Mouse (Mus musculus) thymus, postnatal 36 days (tissue): ENCODE results near the gene 2610008E11Rik.
"Not testable (repeated sequence)": the region's sequence is repeated elsewhere in the genome, so short reads cannot be mapped to it uniquely, and the experiment has no call there.

Source experiments
- DNase-seq, 2 experiments: peaks; one replicate each; pipeline ENCODE4 v3.0.0; 2022; ENCODE audit warnings: mixed read lengths in 2 of 2

2610008E11Rik gene

DNA sequence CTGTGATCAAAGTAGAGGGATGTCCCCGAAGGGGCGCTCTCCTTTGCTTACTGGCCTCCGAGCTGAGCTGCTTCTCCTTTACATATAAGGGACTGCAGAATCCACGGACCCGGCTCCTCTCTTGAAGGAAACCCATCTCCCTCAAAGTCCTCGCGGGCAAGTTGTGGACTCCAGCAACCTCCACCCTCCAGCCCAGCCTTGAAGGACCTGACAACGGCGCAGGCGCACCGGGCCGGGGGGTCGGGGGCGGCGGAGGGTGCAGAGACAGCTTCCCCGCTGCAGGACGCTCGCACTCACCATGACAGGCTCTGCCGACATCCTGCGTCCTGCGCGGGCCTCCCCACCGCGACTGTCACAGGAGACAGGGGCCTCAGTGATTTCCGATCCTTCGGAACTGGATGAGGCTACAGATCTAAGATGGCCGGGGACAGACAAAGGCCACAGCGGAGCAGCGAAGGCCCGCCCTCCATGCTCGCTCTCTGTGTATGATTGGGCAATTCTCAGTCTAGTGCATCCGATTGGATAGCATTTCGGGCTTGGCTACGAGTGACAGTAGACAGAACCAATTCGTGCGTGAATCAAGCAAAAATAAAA lies at the start of gene 2610008E11Rik:
Gene 2610008E11Rik (minus strand): TSS at position 440 of the 594 bp plus-strand sequence.
- DNase-seq = peak; percentile 89 to 92

DNA sequence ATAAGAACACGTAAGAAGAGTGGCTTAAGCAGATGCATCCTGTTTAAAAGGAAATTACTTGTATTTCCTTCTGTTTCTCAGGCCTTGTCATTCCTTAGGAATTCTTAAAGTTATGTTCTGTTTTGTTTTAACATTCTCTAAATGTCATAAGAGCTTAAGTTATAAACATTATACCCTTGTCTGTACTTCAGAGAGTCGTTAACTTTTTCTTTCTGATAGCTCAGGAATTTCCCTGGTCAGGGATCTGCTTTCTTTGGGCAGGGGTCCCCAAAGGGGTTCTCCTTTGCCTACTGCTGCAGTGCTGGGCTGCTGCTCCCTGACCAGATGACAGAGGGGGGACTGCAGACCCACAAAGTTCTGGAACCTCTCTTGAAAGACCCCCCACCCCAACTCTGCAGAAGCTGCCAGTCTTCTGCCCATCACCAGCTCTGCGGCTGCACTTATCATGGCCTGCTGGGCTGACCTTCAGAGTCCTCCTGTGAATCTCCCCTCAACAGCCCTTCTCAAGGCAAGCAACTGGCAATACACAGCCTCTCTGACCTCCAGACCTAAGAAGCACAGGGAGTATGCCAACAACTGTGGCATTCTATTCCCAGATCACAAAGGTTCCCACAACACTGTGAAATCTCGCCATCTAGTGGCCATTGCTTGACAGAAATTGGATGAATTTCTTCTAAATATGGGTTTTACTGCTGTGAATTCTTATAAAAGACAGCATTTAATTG lies 18.9 kb upstream of the 2610008E11Rik start:
- DNase-seq = peak in 1 of 2 experiments; percentile 8

GRCm38 (mm10) chr10:79115085-79115484 lies 17.7 kb upstream of the 2610008E11Rik start:
- no peak for DNase-seq

DNA sequence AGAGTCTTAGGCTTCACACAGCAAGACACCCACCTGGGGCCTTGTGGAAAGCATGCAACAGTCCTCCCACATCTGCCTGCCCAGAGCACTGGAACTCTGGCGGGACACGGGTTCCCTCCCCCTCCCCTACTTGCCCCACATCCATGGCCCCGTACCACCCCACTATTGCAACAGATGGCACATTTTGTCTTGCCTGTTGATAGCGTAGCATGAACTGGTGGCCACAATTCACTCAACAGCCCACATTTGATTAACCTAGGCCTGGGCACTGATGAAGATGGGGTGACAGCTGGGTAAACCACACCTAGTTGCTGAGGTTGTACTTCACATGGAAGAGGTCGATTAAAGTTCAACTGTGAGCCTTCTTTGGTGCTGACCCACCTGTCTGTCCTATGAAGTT lies 13.1 kb upstream of the 2610008E11Rik start:
- no peak for DNase-seq

GRCm38 (mm10) chr10:79109156-79109555 lies 11.8 kb upstream of the 2610008E11Rik start:
- no peak for DNase-seq

GRCm38 (mm10) chr10:79107531-79107930 lies 10.1 kb upstream of the 2610008E11Rik start:
- no peak for DNase-seq

DNA sequence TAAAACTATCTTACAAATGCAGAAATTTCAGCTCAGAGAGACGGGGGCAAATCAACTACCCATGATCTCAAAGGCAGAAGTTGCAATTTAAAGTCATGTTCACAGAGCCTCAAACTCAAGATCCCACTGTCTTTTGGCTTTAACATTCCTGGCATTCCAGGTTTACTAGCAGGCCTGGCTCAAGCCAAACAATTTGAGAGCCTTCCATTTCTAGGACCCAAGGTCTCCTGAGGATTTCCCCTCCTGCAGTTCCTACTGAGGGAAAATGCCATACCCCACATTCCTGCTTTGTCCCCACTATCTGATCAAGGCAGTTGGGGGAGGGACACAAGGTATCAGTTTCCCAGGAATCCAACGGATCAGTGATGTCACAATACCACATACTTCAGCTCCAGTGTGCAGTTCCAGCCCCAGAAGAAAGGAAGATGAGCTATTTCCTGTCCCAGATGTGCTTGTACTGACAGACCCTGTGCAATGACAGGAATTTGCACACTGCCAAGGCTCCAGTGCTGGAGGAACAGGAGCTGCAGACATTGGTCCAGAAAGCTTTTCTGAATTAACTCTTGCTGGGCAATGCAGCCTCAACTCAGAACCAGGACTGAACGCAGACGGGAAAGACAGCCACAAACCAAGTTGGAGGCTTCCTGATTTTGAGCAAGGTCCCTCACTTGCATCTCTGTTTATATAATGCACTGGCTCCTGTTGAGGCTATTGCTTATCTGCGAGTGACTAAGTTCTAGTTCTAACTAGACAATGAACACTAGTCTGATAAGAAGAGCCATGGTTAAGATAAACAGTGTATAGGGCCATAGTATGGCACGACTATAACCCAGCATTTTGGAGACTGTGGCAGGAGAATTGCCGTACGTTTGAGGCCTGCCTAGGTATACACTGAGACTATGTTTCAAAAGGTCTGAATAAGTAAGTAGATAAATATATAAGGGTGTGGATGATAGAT lies 9.2 kb upstream of the 2610008E11Rik start:
- no peak for DNase-seq

DNA sequence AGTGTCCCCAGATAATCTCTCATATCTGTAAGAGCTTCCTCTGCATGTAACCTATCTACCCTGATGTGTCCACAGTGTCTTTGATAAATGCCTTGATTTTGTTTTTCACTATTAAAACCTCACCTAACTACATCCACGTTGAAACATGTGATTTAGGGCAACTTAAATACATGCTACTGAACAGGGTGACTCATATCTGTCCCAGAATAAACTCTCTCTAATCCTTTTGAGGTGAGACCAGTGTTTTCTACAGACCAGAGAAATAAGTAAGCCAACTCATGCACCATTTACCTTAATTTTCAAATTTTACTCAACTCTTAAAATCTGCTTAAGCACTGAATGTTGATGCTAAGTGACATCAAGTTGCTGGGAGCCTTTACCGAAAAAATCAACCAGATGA lies 694 bp downstream of the 2610008E11Rik start:
- DNase-seq = no peak

DNA sequence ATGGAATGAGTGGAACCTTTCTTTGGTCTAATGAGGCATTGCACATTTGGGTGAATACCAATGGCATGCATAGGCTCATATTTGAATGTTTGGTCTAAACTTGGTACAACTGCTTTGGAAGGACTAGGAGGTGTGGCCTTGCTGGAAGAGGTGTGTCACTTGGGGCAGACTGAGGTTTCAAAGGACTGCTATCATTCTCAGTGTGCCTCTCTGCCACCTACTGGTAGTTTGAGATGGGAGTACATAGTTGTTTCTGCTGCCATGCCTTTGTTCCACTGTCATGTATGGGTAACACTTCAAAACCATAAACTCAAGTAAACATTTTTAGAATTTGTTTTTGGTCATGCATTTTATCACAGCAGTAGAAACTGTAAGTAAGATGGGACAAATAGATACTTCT lies 5.7 kb downstream of the 2610008E11Rik start:
- no peak for DNase-seq

GRCm38 (mm10) chr10:79089000-79089399 lies 8.4 kb downstream of the 2610008E11Rik start:
- no peak for DNase-seq

DNA sequence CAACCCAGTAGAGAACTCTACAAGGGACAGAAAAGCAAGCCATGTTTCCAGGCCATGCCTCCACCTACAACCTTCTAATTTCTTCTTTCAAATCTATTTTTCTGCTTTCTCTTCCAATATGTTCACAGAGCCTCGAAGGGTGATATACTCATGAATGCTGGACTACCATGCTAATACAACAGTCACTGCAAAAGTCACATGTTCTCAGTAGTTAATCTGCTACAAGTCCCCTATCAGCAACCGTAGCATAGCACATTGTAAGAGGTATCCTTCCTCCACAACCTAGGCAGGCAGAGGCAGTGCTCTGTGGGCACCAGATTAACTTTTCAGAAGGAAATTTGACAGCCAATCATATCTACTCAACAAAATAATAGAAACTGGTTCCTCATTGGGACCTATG lies 10.8 kb downstream of the 2610008E11Rik start:
- DNase-seq = no peak

- DNase-seq = not testable (repeated sequence)
Observed at GRCm38 (mm10) chr10:79057370-79057769, 40.0 kb downstream of the 2610008E11Rik start.

DNA sequence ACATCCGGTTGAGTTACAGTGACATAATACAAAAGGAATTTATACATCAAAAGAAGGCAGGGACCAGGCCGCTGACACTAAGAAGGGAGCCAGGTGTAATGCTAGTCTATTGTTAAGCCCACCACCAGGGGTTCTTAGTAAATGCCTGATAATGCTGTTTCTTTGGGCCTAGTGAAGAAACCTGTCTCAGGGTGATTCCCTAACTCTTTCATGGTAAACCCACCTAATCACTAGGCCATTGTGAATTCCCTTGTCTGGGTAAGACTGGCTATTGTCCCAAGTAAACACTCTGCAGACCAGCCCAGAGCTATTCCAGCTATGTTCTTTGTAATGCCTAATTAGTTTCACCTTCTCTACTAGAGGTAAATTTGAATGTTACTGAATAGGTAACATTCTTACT lies 54.9 kb downstream of the 2610008E11Rik start:
- DNase-seq = not testable (repeated sequence)

DNA sequence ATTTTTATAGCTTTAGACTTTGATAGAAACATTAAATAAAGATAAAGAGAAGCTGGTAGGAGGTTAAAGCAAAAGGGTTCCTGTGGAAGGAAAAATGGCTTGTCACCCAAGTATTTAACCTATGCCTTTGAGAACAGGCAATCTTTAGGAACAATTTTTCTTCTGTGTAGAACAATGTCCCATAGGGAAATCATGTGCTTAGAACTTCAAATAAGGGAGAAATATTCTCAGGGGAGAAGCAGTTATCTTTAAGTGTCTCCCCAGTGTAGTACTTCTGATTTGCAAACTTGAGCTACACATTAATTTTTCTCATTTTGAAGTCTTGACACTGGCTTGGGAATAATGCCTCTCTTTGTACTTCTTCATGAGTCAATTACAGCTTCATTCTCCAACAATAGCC lies 69.0 kb downstream of the 2610008E11Rik start, which contains the start of gene Olfr57:
Gene Olfr57 (plus strand): TSS at position 301 of the 400 bp plus-strand sequence.
- no peak for DNase-seq
